Mouse (Mus musculus): ENCODE measurements around the gene Arfgef3.

GRCm38 (mm10) chr10:18646035-18646434 is 97.7 kb downstream of the Arfgef3 start:
- TF ChIP-seq RCOR1 (IDR thresholded peaks at IDR 0.05; ENCODE audit: low read depth, low read length) (no peak), TBP (IDR thresholded peaks at IDR 0.05; ENCODE audit: low read depth, low read length) (no peak), CTCF (IDR thresholded peaks at IDR 0.05 in 2 of 3, conservative IDR thresholded peaks at IDR 0.05 in 1 of 3; ENCODE audit: control insufficient read depth in 1 of 3, insufficient read depth in 1 of 3, low read depth in 2 of 3, low read length in 3 of 3, poor library complexity in 1 of 3, severe bottlenecking in 1 of 3) (no peak), E2F4 (IDR thresholded peaks at IDR 0.05; ENCODE audit: borderline replicate concordance, low read depth, low read length) (no peak), POLR2A (IDR thresholded peaks at IDR 0.05; ENCODE audit: control insufficient read depth in 1 of 2, insufficient read depth in 1 of 2, low read depth in 1 of 2, low read length in 2 of 2, poor library complexity in 1 of 2) (no peak), GATA1 (IDR thresholded peaks at IDR 0.05; ENCODE audit: low read depth, low read length) (no peak), HCFC1 (IDR thresholded peaks at IDR 0.05; ENCODE audit: low read depth, low read length) (no peak), USF2 (IDR thresholded peaks at IDR 0.05; ENCODE audit: borderline replicate concordance in 1 of 2, insufficient read depth in 1 of 2, low read depth in 1 of 2, low read length in 2 of 2) (no peak), MYB (IDR thresholded peaks at IDR 0.05; ENCODE audit: low read depth, low read length) (no peak), EP300 (IDR thresholded peaks at IDR 0.05; ENCODE audit: low read depth in 1 of 2, low read length in 2 of 2) (no peak), ZKSCAN1 (IDR thresholded peaks at IDR 0.05; ENCODE audit: low read depth, low read length) (no peak), JUND (IDR thresholded peaks at IDR 0.05; ENCODE audit: low read depth, low read length) (no peak), ZMIZ1 (IDR thresholded peaks at IDR 0.05; ENCODE audit: low read depth, low read length) (no peak)

Measured in MEL (cell line).